8 mouse cellular contexts compared by ENCODE assay signal in the genomic region with DNA sequence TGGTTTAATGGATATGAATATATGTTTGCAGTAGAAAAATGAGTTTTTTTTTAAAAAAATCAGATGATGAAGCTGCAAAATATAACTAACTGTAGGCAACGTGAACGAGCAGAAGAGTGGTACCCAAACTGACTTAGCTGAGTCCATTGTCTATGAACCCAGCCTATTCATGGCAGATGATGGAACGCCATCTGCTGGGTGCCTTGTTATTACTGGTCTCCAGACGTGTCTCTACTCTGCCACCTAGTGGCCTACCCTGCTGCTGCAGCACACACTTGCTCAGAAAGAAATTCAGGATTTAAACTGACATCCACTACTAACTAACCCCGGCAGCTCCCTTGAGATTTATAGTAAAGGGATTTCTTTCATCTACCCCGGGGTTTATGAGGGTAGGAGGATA.
DNase-seq lines count a peak whose midpoint lies in the region; TF ChIP-seq lines count a peak whose summit lies in the region.

No protein-coding gene starts in this region.

- no peak overlapping the region for H3K27ac ChIP-seq in thymus, adult 2 months (ENCODE audit: control insufficient read depth, insufficient read depth, low read length)

- TF ChIP-seq CTCF in lung, adult 2 months (IDR thresholded peaks at IDR 0.05; ENCODE audit: insufficient read depth, low read length), result peak; percentile 100
- TF ChIP-seq CTCF in thymus, adult 2 months (IDR thresholded peaks at IDR 0.05; ENCODE audit: borderline replicate concordance, control insufficient read depth, extremely low read depth, insufficient read depth, low read length, poor library complexity), result peak; percentile 30; the same call in 1 of the 2 replicates

- whole genome bisulfite sequencing in lung, adult 2 months, result 6% methylated on average over 6 of the region's 6 CpGs
- 8% methylated on average over 6 of the region's 6 CpGs for WGBS in thymus, adult 2 months

- no peaks in the 10 kb centered on the region for H3K27me3 ChIP-seq in thymus, adult 2 months (ENCODE audit: control insufficient read depth, insufficient read depth, low read length)

- no peak overlapping the region for H3K4me3 ChIP-seq in lung, adult 2 months (replicated peaks; ENCODE audit: extremely low read depth, low read depth, low read length)
- no peak overlapping the region for H3K4me3 ChIP-seq in thymus, adult 2 months (ENCODE audit: control insufficient read depth, insufficient read depth, low read length)

- H3K36me3 ChIP-seq in thymus, adult 2 months (ENCODE audit: control insufficient read depth, insufficient read depth, low read length), result no peaks in the 10 kb centered on the region

- H3K4me1 ChIP-seq in lung, adult 2 months (ENCODE audit: control insufficient read depth, insufficient read depth, low read length), result no peaks in the 10 kb centered on the region
- H3K4me1 ChIP-seq in thymus, adult 2 months (replicated peaks; ENCODE audit: control insufficient read depth, insufficient read depth, low read length), result no peaks in the 10 kb centered on the region

- peak; percentile 84 for DNase-seq in CD4-positive helper T cell, adult 2 months (ENCODE audit: low read depth, low spot score)
- peak; percentile 90 for DNase-seq in adrenal gland, postnatal 10 days
- DNase-seq in embryo, embryonic 9.5 days (ENCODE audit: extremely low spot score), result peak; percentile 84
- DNase-seq in heart, adult 8-10 months (ENCODE audit: low spot score), result peak; percentile 83
- peak; percentile 94 for DNase-seq in kidney, postnatal 4 days
- peak; percentile 75 for DNase-seq in lung, adult 2 months
- DNase-seq in ovary, adult 18-20 months (ENCODE audit: low spot score), result peak; percentile 30
- peak; percentile 88 for DNase-seq in thymus, adult 2 months

- TF ChIP-seq POLR2A in lung, adult 2 months (IDR thresholded peaks at IDR 0.05; ENCODE audit: borderline replicate concordance, extremely low read depth, low read depth, low read length), result no peak
- no peak for TF ChIP-seq POLR2A in thymus, adult 2 months (IDR thresholded peaks at IDR 0.05; ENCODE audit: control insufficient read depth, extremely low read depth, insufficient read depth, low read length, poor library complexity)

Comparison
In these comparisons a context has a peak if more than half of its experiments do, and no peak if none do; other contexts are left out.
1. DNase-seq: peak in every context shown above with its lines; median percentile 94 in kidney, postnatal 4 days; 90 in adrenal gland, postnatal 10 days; 88 in thymus, adult 2 months; 84 in CD4-positive helper T cell, adult 2 months; 84 in embryo, embryonic 9.5 days; 83 in heart, adult 8-10 months; 75 in lung, adult 2 months; 30 in ovary, adult 18-20 months.